Mouse (Mus musculus): Measurements from ENCODE around the gene Gm15217. TPM values are rescaled to one million over a fixed set of nuclear protein-coding genes. Genes with fewer than 3 reads are reported as not detected.

Gene Gm15217
- not detected in 2 replicates for polyA plus RNA-seq (2012; rRNA removed; ENCODE audit: low replicate concordance)

GRCm38 (mm10) chr14:46379285-46379684, at the start of gene Gm15217:
Gene Gm15217 (plus strand): TSS chr14:46379414.

DNA sequence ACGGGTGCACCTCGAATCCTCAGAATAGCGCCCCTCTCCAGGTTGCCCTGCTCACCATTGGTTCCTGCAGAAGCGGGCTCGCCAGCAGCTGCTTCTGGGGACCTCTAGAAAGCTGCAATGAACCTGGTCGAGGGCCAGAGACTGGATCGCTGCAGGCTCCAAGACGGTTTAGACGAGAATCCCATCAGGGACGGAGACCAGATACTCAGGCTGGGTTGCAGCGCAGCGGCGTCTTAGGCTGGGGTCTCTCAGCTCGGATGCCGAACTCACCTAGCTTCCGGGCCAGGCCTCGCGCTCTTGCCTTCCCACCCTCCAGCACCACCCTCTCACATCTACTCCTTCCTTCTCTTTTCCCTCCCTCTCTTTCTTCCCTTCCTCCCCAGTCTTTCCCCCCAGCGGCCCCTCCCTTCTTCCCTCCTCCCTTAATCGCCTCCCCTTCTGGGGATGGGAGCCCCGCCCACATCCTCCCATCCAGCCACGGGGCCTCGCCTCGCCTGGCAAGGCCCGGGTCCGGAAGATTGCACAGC, 11.1 kb downstream of the Gm15217 start, which contains the start of gene Bmp4:
Gene Bmp4 (minus strand): TSS at position 421 of the 527 bp plus-strand sequence.

Other genes with a start within 250 kb of the Gm15217 start
- 26.5 and 92.0 TPM in 2 replicates for gene Bmp4, start 11.3 kb downstream of the Gm15217 start, polyA plus RNA-seq (2012; rRNA removed; ENCODE audit: low replicate concordance)